Comparison of ENCODE assay signal across 7 mouse cellular contexts in genomic region chr13:62964640-62965311, GRCm38 (mm10). TPM values are rescaled to one million over a fixed set of nuclear protein-coding genes. Genes with fewer than 3 reads are reported as not detected.
DNase-seq lines count a peak whose midpoint lies in the region; ATAC-seq lines count a peak whose summit lies in the region.

Gene 2010111I01Rik, plus strand, starts transcription at chr13:62964893.

- no peaks in the 10 kb centered on the region for H3K9me3 ChIP-seq in embryonic facial prominence, embryonic 12.5 days
- H3K9me3 ChIP-seq in limb, embryonic 11.5 days (ENCODE audit: control insufficient read depth, low read length): no peaks in the 10 kb centered on the region
- no peaks in the 10 kb centered on the region for H3K9me3 ChIP-seq in midbrain, embryonic 14.5 days (ENCODE audit: control insufficient read depth, low read length)

- ATAC-seq in embryonic facial prominence, embryonic 12.5 days (ENCODE audit: insufficient number of reproducible peaks, insufficient read depth, low FRiP score, low TSS enrichment): peak; percentile 77
- peak; percentile 90 for ATAC-seq in limb, embryonic 11.5 days (ENCODE audit: insufficient number of reproducible peaks, low FRiP score, low TSS enrichment, low read depth)
- ATAC-seq in midbrain, embryonic 14.5 days (ENCODE audit: low FRiP score, low TSS enrichment): peak; percentile 96

- H3K4me3 ChIP-seq in embryonic facial prominence, embryonic 12.5 days: peak within 1 kb of the TSS; percentile 85
- H3K4me3 ChIP-seq in limb, embryonic 11.5 days (ENCODE audit: low read depth, low read length): peak within 1 kb of the TSS; percentile 69
- H3K4me3 ChIP-seq in midbrain, embryonic 14.5 days (replicated peaks; ENCODE audit: low read depth, low read length): peak within 1 kb of the TSS; percentile 77

- peak within 1 kb of the TSS; percentile 87 for H3K4me2 ChIP-seq in embryonic facial prominence, embryonic 12.5 days (replicated peaks)
- H3K4me2 ChIP-seq in limb, embryonic 11.5 days (ENCODE audit: low read depth, severe bottlenecking): peak within 1 kb of the TSS; percentile 78
- H3K4me2 ChIP-seq in midbrain, embryonic 14.5 days (ENCODE audit: low read length): peak within 1 kb of the TSS; percentile 55

- peaks cover 5% of the 10 kb centered on the region for H3K4me1 ChIP-seq in embryonic facial prominence, embryonic 12.5 days
- no peaks in the 10 kb centered on the region for H3K4me1 ChIP-seq in limb, embryonic 11.5 days (ENCODE audit: control insufficient read depth, insufficient read depth, low read length)
- peaks cover 6% of the 10 kb centered on the region for H3K4me1 ChIP-seq in midbrain, embryonic 14.5 days (ENCODE audit: control insufficient read depth, insufficient read depth, low read length)

- H3K27me3 ChIP-seq in embryonic facial prominence, embryonic 12.5 days: no peaks in the 10 kb centered on the region
- H3K27me3 ChIP-seq in limb, embryonic 11.5 days (ENCODE audit: control insufficient read depth, insufficient read depth, low read length): no peaks in the 10 kb centered on the region
- no peaks in the 10 kb centered on the region for H3K27me3 ChIP-seq in midbrain, embryonic 14.5 days (ENCODE audit: control insufficient read depth, insufficient read depth, low read length)

- H3K27ac ChIP-seq in embryonic facial prominence, embryonic 12.5 days: no peak within 1 kb of the TSS
- no peak within 1 kb of the TSS for H3K27ac ChIP-seq in limb, embryonic 11.5 days (replicated peaks; ENCODE audit: low read depth, low read length)
- peak within 1 kb of the TSS; percentile 33; the same call in 1 of the 2 replicates for H3K27ac ChIP-seq in midbrain, embryonic 14.5 days (replicated peaks; ENCODE audit: low read depth, low read length)

- WGBS in embryonic facial prominence, embryonic 12.5 days: under 1% methylated on average over 41 of the region's 41 CpGs
- WGBS in limb, embryonic 11.5 days: 1% methylated on average over 41 of the region's 41 CpGs
- WGBS in midbrain, embryonic 14.5 days: under 1% methylated on average over 41 of the region's 41 CpGs

- H3K36me3 ChIP-seq in embryonic facial prominence, embryonic 12.5 days: no peaks in the 10 kb centered on the region
- no peaks in the 10 kb centered on the region for H3K36me3 ChIP-seq in limb, embryonic 11.5 days (ENCODE audit: control insufficient read depth, insufficient read depth, low read length)
- H3K36me3 ChIP-seq in midbrain, embryonic 14.5 days (ENCODE audit: control insufficient read depth, insufficient read depth, low read length): no peaks in the 10 kb centered on the region

- peak; percentile 99 for DNase-seq in adrenal gland, postnatal 25 days
- DNase-seq in heart, adult 11 months: peak; percentile 100
- DNase-seq in kidney, adult 18-20 months: peak; percentile 96
- DNase-seq in limb, embryonic 11.5 days (ENCODE audit: low spot score): peak; percentile 100
- DNase-seq in midbrain, embryonic 14.5 days: peak; percentile 99
- peak; percentile 96 to 97 for DNase-seq in spleen, adult 18-20 months

- peak within 1 kb of the TSS; percentile 60 for H3K9ac ChIP-seq in embryonic facial prominence, embryonic 12.5 days
- peak within 1 kb of the TSS; percentile 57; the same call in 1 of the 2 replicates for H3K9ac ChIP-seq in limb, embryonic 11.5 days (ENCODE audit: low read length)
- peak within 1 kb of the TSS; percentile 54 for H3K9ac ChIP-seq in midbrain, embryonic 14.5 days (replicated peaks; ENCODE audit: low read length)

RNA-seq across cellular contexts. Expression of gene 2010111I01Rik, which starts in this region (rescaled TPM):
- total RNA-seq in adrenal gland, postnatal 25 days (2021): 127 and 153 TPM in 2 replicates
- polyA plus RNA-seq in embryonic facial prominence, embryonic 12.5 days (2016; fragmentation: Nextera tagmentation; extraction: Ambion mirVana): 138 and 144 TPM in 2 replicates
- 132 and 134 TPM in 2 replicates for polyA plus RNA-seq in limb, embryonic 11.5 days (2014; fragmentation: Nextera tagmentation; extraction: Ambion mirVana)
- polyA plus RNA-seq in midbrain, embryonic 14.5 days (2014; fragmentation: Nextera tagmentation; extraction: Ambion mirVana): 23.0 and 32.0 TPM in 2 replicates
